In the genomic region with DNA sequence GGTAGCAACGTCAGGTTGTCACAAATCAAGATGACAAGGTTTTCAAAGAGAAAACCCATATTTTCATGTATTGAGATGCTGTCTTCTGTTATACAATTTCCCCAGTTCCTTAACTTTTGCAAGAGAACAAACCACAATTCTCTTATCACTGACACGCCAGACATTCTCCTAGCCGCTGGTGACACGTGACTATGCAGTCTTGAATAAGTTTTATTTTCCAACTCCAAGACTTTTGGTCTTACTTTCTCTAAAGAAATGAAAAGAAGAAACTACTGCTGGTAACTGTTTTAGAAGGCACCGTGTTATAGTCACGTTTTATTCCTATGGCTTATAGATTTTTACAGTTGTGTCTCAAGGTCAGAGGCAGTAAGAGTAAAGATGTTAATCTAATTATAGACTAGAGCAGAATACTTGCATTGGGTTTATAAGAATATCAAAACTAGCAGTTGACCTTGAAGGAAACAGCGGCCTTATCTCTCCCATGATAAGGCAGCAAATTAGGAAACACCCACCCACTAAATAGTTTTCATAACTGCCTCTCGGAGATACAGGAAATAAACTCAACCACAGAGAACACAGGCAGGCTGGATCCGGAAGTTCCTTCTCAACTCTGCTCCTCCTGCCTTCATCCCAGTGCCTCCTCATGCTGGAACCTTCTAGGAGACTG, we compare ENCODE assay signal across 9 mouse cellular contexts. TPM values are rescaled to one million over a fixed set of nuclear protein-coding genes. Genes with fewer than 3 reads are reported as not detected.
DNase-seq lines count a peak whose midpoint lies in the region; ATAC-seq lines count a peak whose summit lies in the region.
"Had no signal": no experiment of that assay in that cellular context is flagged by ENCODE, and none has a peak within 500 bp of the region (broad histone marks: within the 10 kb centered on the region; RNA-seq: fewer than 3 reads in every experiment).

No protein-coding gene starts in this region.

- H3K27ac ChIP-seq in liver, embryonic 15.5 days (replicated peaks) = peak overlapping the region; percentile 97
- no peak overlapping the region for H3K27ac ChIP-seq in midbrain, embryonic 10.5 days (replicated peaks)

- peak; percentile 89 for DNase-seq in heart, adult 11 months
- DNase-seq in heart, postnatal 4 days = no peak
- DNase-seq in 416B (ENCODE audit: low read depth) = peak; percentile 99
- no peak for DNase-seq in adrenal gland, postnatal 36 days
- DNase-seq in embryo, embryonic 11 days = no peak
- no peak for DNase-seq in midbrain, embryonic 10.5 days (ENCODE audit: low spot score)
- DNase-seq: layer of hippocampus, postnatal 36 days had no signal

- H3K9ac ChIP-seq in liver, embryonic 15.5 days = peak overlapping the region; percentile 55

- ATAC-seq in granulocyte monocyte progenitor cell, adult 5-6 weeks (replicated peaks; ENCODE audit: poor library complexity, severe bottlenecking) = peak; percentile 71
- peak; percentile 47 for ATAC-seq in liver, embryonic 15.5 days (ENCODE audit: insufficient read depth)

- peaks cover 69% of the 10 kb centered on the region for H3K4me1 ChIP-seq in liver, embryonic 15.5 days (replicated peaks)
- H3K4me1 ChIP-seq in midbrain, embryonic 10.5 days = peaks cover 6% of the 10 kb centered on the region; the same call in 1 of the 2 replicates

- WGBS in liver, embryonic 15.5 days (ENCODE audit: insufficient replicate concordance) = 8% methylated on average over 9 of the region's 9 CpGs
- WGBS in midbrain, embryonic 10.5 days = 91% methylated on average over 9 of the region's 9 CpGs

- peak overlapping the region; percentile 41 for H3K4me3 ChIP-seq in liver, embryonic 15.5 days (replicated peaks)
- no peak overlapping the region for H3K4me3 ChIP-seq in midbrain, embryonic 10.5 days

- no peaks in the 10 kb centered on the region for H3K9me3 ChIP-seq in liver, embryonic 15.5 days (replicated peaks)
- H3K9me3 ChIP-seq in midbrain, embryonic 10.5 days (replicated peaks) = no peaks in the 10 kb centered on the region

- peaks cover 23% of the 10 kb centered on the region for H3K36me3 ChIP-seq in liver, embryonic 15.5 days (replicated peaks)
- no peaks in the 10 kb centered on the region for H3K36me3 ChIP-seq in midbrain, embryonic 10.5 days

- no peaks in the 10 kb centered on the region for H3K27me3 ChIP-seq in liver, embryonic 15.5 days
- no peaks in the 10 kb centered on the region for H3K27me3 ChIP-seq in midbrain, embryonic 10.5 days (ENCODE audit: low read depth, poor library complexity, severe bottlenecking)

- H3K4me2 ChIP-seq in liver, embryonic 15.5 days = peak overlapping the region; percentile 79

RNA-seq across cellular contexts. Expression of gene Dapp1, which starts 12.4 kb away (rescaled TPM):
- total RNA-seq in heart, postnatal 4 days (2021) = 1 to 10 TPM; 7.6 to 7.8 TPM
- 116 and 120 TPM in 2 replicates for total RNA-seq in granulocyte monocyte progenitor cell, adult 5-6 weeks (2014; fragmentation: Nextera tagmentation)
- total RNA-seq in granulocyte monocyte progenitor cell, adult 5-6 weeks (2017) = 125 and 126 TPM in 2 replicates
- 10.5 and 12.0 TPM in 2 replicates for polyA plus RNA-seq in liver, embryonic 15.5 days (2015; fragmentation: Nextera tagmentation; extraction: Ambion mirVana)
- 1 to 10 TPM; 3.5 to 6.9 TPM for total RNA-seq in adrenal gland, postnatal 36 days (2021)
- polyA plus RNA-seq in midbrain, embryonic 10.5 days (2016; fragmentation: Nextera tagmentation; extraction: Ambion mirVana) = 2.3 and 2.9 TPM in 2 replicates

RNA-seq across cellular contexts. Expression of gene Lamtor3, which starts 50.6 kb away (rescaled TPM):
- total RNA-seq in heart, postnatal 4 days (2021) = 10 to 100 TPM; 74.1 to 79.4 TPM
- 62.4 and 76.7 TPM in 2 replicates for total RNA-seq in granulocyte monocyte progenitor cell, adult 5-6 weeks (2014; fragmentation: Nextera tagmentation)
- 69.4 and 87.9 TPM in 2 replicates for total RNA-seq in granulocyte monocyte progenitor cell, adult 5-6 weeks (2017)
- polyA plus RNA-seq in liver, embryonic 15.5 days (2015; fragmentation: Nextera tagmentation; extraction: Ambion mirVana) = 52.1 and 53.8 TPM in 2 replicates
- total RNA-seq in adrenal gland, postnatal 36 days (2021) = 10 to 100 TPM; 74.6 to 80.6 TPM
- polyA plus RNA-seq in midbrain, embryonic 10.5 days (2016; fragmentation: Nextera tagmentation; extraction: Ambion mirVana) = 91.6 and 91.8 TPM in 2 replicates

Comparison
In these comparisons a context has a peak if more than half of its experiments do, and no peak if none do; other contexts are left out.
1. DNase-seq: peak in heart, adult 11 months (single experiment) and 416B (single experiment); none in heart, postnatal 4 days (single experiment), adrenal gland, postnatal 36 days (0 of 2), embryo, embryonic 11 days (single experiment) and midbrain, embryonic 10.5 days (single experiment).
2. RNA of gene Dapp1, which starts 12.4 kb away (total RNA-seq): 116 to 126 TPM in granulocyte monocyte progenitor cell, adult 5-6 weeks; 7.6 to 7.8 TPM in heart, postnatal 4 days and 3.5 to 6.9 TPM in adrenal gland, postnatal 36 days; every median in the first group is over 10 times any median in the second.